Mouse (Mus musculus) small intestine, adult 2 months (tissue): ENCODE measurements around the gene Tmem50a. TPM values are rescaled to one million over a fixed set of nuclear protein-coding genes. Genes with fewer than 3 reads are reported as not detected.
A peak's percentile ranks its signal among the peaks of the same experiment; 100 is the strongest.

Experiments
- H3K27ac ChIP-seq: fragments of 200-500 bp; 2 replicates; pipeline ENCODE4 v1.5.1; 2012; ENCODE audit warnings: low read depth, low read length, control low read depth, inconsistent platforms; ENCODE audit not compliant: insufficient read depth
- H3K27me3 ChIP-seq: fragments of 200-500 bp; 2 replicates; pipeline ENCODE4 v1.6.1; 2012; ENCODE audit warnings: mild to moderate bottlenecking, moderate library complexity, low read length, inconsistent platforms; ENCODE audit not compliant: control insufficient read depth, insufficient read depth
- H3K36me3 ChIP-seq: fragments of 200-500 bp; 2 replicates; pipeline ENCODE4 v1.6.1; 2012; ENCODE audit warnings: mild to moderate bottlenecking, low read length, control low read depth, inconsistent platforms; ENCODE audit not compliant: control insufficient read depth, insufficient read depth
- H3K4me1 ChIP-seq: fragments of 200-500 bp; 2 replicates; pipeline ENCODE4 v1.6.1; 2012; ENCODE audit warnings: low read length, inconsistent platforms, mixed read lengths; ENCODE audit not compliant: control insufficient read depth, insufficient read depth, insufficient read length
- H3K4me3 ChIP-seq: fragments of 200-500 bp; 2 replicates; pipeline ENCODE4 v1.5.1; 2012; ENCODE audit warnings: low read depth, mild to moderate bottlenecking, control low read depth, inconsistent platforms, low read length, moderate library complexity
- CTCF ChIP-seq: fragments of 200-500 bp; IDR thresholded peaks from 2 replicates; pipeline ENCODE4 v1.5.1; 2012; ENCODE audit warnings: low read depth, mild to moderate bottlenecking, control low read depth, inconsistent platforms, low read length, moderate library complexity, mixed read lengths; ENCODE audit not compliant: insufficient replicate concordance, insufficient read length; ENCODE audit errors: extremely low read depth
- POLR2A ChIP-seq: fragments of 200-500 bp; IDR thresholded peaks from 2 replicates; pipeline ENCODE4 v1.6.1; 2012; ENCODE audit warnings: low read depth, mild to moderate bottlenecking, control low read depth, inconsistent platforms, low read length, moderate library complexity
- WGBS: fragments of 180-500 bp; shearing (Covaris S2); methylation state at CpG from one replicate; pipeline ENCODE4 v1.1.7; 2018; 5-methylcytosine and 5-hydroxymethylcytosine counted together
- polyA plus RNA-seq: library from polyadenylated mRNA; depleted of rRNA; stranded (reverse); fragments of >200 nt; gene quantifications from 2 replicates; pipeline ENCODE4 v1.2.3, GENCODE M21; 2012; rRNA removed

Gene Tmem50a
- polyA plus RNA-seq, 1 experiment = 54.4 TPM

DNA sequence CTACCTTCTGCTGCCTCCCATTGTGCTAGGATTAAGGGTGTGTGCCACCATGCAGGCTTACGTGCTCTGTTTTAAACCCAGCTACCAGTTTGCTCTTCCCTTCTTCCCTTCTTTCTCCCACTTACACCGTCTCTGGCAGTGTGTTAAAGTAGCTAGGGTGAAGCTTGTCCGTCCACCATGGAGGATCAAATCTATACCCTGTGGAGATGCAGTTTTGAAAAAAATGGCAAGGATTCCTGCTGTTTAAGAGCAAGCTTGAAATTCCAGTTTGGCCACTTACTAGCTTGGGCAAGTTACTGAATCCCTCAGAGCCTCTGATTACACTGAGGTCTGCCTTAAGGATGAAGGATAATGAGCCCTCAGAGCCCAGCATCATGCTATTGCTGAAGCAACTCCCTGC is 59.5 kb downstream of the Tmem50a start:
- 82% methylated on average over 3 of the region's 3 CpGs for WGBS
- no peaks in the 10 kb centered on the region for H3K4me1 ChIP-seq
- no peaks in the 10 kb centered on the region for H3K27me3 ChIP-seq
- no peak overlapping the region for H3K4me3 ChIP-seq
- no peak overlapping the region for H3K27ac ChIP-seq
- H3K36me3 ChIP-seq = no peaks in the 10 kb centered on the region
- TF ChIP-seq CTCF (no peak), POLR2A (no peak)

DNA sequence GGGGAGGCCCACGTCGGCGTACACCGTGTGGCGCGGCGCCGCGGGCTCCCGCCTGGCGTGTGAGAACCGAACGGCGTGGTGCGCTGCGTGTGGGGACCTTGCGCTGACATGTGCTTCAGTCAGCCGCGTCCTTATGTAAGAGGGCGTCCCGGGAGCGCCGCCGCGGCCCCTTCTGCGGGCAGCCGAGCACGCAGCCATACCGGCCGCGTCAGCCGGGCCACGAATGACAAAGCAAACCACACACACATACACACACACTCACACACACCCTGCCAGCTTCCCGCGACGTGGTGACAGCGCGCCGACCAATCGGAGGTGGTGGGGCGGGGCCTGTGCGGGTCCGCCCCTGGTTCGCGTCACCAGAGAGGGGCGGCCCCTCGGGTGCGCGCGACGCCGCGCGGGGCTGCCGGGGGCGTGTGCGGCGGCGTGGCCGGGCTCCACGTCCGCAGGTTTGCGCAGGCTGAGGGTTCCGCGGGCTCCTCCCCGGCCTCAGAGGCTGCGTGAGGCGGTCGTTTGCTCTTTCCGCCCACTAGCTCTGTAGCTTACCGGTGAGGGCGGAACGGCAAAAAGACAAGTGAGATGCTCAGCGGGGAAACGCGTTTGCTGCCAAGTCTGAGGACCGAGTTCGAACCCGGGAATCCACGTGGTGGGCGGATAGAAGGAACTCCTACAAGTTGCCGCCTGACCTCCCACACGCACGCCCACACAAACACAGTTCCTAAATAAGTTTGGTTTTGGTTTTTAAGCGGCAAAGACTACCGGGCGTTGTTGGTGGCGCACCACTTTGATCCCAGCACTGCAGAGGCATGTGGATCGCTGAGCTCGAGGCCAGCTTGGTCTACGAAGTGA is 61.0 kb downstream of the Tmem50a start:
- WGBS = 1% methylated on average over 91 of the region's 91 CpGs
- no peaks in the 10 kb centered on the region for H3K4me1 ChIP-seq
- no peaks in the 10 kb centered on the region for H3K36me3 ChIP-seq
- H3K27me3 ChIP-seq = no peaks in the 10 kb centered on the region
- 0 out of 2 replicates have a peak, but pooled peaks have one; percentile 10 for TF ChIP-seq CTCF
- peak; percentile 46; the same call in 1 of the 2 replicates for TF ChIP-seq POLR2A
- H3K4me3 ChIP-seq = peak overlapping the region; percentile 77
- peak overlapping the region; percentile 76 for H3K27ac ChIP-seq

DNA sequence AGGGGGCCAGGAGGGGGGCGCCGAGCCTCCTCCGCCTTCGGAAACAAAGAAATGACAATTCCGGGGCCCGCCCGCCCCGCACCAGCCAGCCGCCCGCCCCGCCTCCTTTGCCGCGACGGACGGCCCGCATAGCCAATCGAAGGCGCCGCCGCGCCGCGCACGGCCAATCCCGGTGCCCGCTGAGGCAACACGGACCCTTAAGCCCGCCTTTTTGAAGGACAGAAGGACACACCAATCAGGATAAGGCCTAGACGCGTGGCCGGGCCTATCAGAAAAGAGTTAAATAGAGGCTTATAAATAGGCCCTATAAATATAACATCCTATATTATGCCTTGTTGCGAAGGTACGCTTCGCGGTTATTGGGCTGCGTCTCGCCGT is 61.6 kb downstream of the Tmem50a start, which contains the start of gene Maco1:
Gene Maco1, minus strand, starts transcription at position 87 of the 378 bp plus-strand sequence.
- Histone ChIP-seq H3K27ac (peak within 1 kb of the TSS; percentile 76), H3K4me1 (no peaks in the 10 kb centered on the region), H3K36me3 (no peaks in the 10 kb centered on the region), H3K4me3 (peak within 1 kb of the TSS; percentile 77), H3K27me3 (no peaks in the 10 kb centered on the region)
- no peak for TF ChIP-seq POLR2A
- WGBS = 0% methylated on average over 36 of the region's 38 CpGs

DNA sequence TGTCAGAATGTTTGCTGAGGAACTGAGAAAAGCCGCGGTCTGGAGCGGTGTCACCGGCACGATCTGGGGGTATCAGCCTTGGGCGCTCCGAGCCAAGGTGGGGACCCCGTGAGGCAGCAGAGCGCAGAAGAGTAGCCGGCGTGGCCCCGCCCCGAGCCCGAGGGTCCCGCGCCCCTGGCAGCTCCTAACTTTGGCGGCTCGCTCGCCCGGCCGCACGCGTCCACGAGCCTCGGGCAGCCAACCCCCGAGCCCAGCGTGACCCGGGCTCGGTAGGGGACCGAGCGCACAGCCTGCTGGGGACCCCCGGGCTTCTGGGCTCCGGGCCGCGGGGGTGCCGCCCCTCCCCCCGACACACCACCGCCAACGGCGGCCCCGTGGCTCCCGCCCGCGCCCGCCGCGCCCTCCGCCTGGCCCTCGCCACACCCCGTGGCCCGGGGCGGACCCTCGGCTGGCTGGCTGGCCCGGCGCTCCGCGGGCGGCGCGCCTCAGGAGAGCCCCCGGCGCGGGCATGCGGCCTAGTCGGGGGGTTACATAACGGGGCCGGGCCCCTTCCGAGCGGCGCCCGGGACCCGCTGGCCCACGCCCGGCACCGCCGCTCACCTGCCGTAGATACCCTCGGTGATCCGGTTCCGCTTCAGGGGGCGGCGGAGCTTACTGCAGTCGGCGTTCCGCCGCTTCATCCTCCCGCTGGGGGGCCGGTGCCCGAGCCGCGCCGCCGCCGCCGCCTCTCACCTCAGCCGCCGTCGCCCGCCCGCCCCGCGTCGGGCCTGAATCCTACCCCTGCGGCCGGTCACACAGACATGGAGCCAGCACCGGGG is 62.2 kb downstream of the Tmem50a start:
- Histone ChIP-seq H3K36me3 (no peaks in the 10 kb centered on the region), H3K4me3 (peak overlapping the region; percentile 77), H3K27ac (peak overlapping the region; percentile 23; the same call in 1 of the 2 replicates), H3K27me3 (no peaks in the 10 kb centered on the region), H3K4me1 (peaks cover 1% of the 10 kb centered on the region; the same call in 1 of the 2 replicates)
- no peak for TF ChIP-seq CTCF
- no peak for TF ChIP-seq POLR2A
- WGBS = under 1% methylated on average over 94 of the region's 106 CpGs

- TF ChIP-seq POLR2A = no peak
- TF ChIP-seq CTCF = no peak
- 20% methylated on average over 14 of the region's 14 CpGs for WGBS
These were observed 62.9 kb downstream of the Tmem50a start for GRCm38 (mm10) chr4:134851876-134852275.

DNA sequence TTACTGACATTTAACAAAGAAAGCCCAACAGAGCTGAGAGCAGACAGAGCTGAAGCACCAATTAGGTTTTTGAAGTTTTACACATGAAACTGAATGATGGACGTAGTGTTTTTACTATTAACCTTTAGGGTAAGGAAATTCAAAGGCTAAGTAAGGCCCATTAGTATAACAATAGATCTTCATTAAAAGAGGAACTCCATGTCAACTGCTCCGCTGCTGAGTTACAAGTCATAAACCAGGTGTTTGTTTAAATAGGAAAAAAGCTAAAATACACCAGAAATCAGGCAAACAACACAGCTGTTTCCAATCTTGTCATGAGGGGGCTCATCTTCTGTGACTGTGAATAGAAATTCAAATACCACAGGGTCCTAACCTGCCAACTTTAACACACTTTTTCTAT is 63.6 kb downstream of the Tmem50a start:
- no peaks in the 10 kb centered on the region for H3K27me3 ChIP-seq
- no peak for TF ChIP-seq CTCF
- TF ChIP-seq POLR2A = no peak
- no peak overlapping the region for H3K4me3 ChIP-seq
- WGBS = 83% methylated on average over 2 of the region's 2 CpGs
- H3K36me3 ChIP-seq = no peaks in the 10 kb centered on the region
- peaks cover 1% of the 10 kb centered on the region; the same call in 1 of the 2 replicates for H3K4me1 ChIP-seq
- no peak overlapping the region for H3K27ac ChIP-seq

More at GRCm38 (mm10) chr4:134851876-134852275, 62.9 kb downstream of the Tmem50a start:
- H3K36me3 ChIP-seq = no peaks in the 10 kb centered on the region
- H3K27me3 ChIP-seq = no peaks in the 10 kb centered on the region
- H3K4me3 ChIP-seq = peak overlapping the region; percentile 77; the same call in 1 of the 2 replicates
- H3K27ac ChIP-seq = no peak overlapping the region
- H3K4me1 ChIP-seq = peaks cover 1% of the 10 kb centered on the region; the same call in 1 of the 2 replicates

DNA sequence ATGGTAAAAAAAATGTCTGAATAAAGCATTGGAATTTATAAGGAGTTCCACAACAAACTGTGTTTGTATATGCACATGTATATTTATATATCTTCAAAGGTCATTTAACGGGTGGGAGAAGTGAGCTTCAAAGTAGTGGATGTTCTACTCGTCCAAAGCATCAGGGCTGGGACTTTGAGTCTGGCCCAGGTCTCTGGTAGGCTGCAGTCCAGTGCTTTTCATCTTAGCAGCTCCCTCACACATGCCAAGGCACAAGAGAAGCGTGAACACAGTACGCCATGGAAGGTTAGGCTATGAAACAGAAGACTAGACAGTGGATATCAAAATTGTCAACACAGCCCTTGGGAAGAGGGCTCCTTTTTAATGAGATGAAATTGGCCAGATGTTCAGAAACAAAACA is 64.3 kb downstream of the Tmem50a start:
- Histone ChIP-seq H3K4me1 (peaks cover 1% of the 10 kb centered on the region; the same call in 1 of the 2 replicates), H3K27ac (no peak overlapping the region), H3K36me3 (no peaks in the 10 kb centered on the region), H3K4me3 (no peak overlapping the region), H3K27me3 (no peaks in the 10 kb centered on the region)
- 82% methylated on average over 4 of the region's 4 CpGs for WGBS
- TF ChIP-seq POLR2A = no peak
- TF ChIP-seq CTCF = no peak

Other genes with a start within 250 kb of the Tmem50a start
- gene Man1c1, start 210.7 kb downstream of the Tmem50a start, polyA plus RNA-seq = 2.8 and 3.7 TPM in 2 replicates
- 10.8 and 11.2 TPM in 2 replicates for gene Ldlrap1, start 147.0 kb downstream of the Tmem50a start, polyA plus RNA-seq
- 6.7 and 8.1 TPM in 2 replicates for gene Maco1, start 61.7 kb downstream of the Tmem50a start, polyA plus RNA-seq
- not detected in 2 replicates for gene Rhd, start 50.5 kb downstream of the Tmem50a start, polyA plus RNA-seq
- 758 and 1,409 TPM in 2 replicates for gene Rsrp1, start 8.6 kb upstream of the Tmem50a start, polyA plus RNA-seq
- gene Syf2, start 15.9 kb upstream of the Tmem50a start, polyA plus RNA-seq = 2.4 and 9.2 TPM in 2 replicates
- 7.2 and 23.7 TPM in 2 replicates for gene Runx3, start 205.6 kb upstream of the Tmem50a start, polyA plus RNA-seq